Mouse (Mus musculus) embryonic fibroblast, embryonic 13.5 days (primary cell): ENCODE data around the gene 2310030G06Rik.
A peak's percentile ranks its signal among the peaks of the same experiment; 100 is the strongest.

ENCODE experiments used
- CTCF ChIP-seq: IDR thresholded peaks from 2 replicates; pipeline ENCODE4 v1.5.1; 2011; ENCODE audit warnings: mild to moderate bottlenecking, control low read depth, low read length, moderate library complexity, borderline replicate concordance; ENCODE audit not compliant: insufficient read depth
- POLR2A ChIP-seq: IDR thresholded peaks from 2 replicates; pipeline ENCODE4 v1.6.1; 2011; ENCODE audit warnings: low read depth, mild to moderate bottlenecking, control low read depth, low read length, moderate library complexity

DNA sequence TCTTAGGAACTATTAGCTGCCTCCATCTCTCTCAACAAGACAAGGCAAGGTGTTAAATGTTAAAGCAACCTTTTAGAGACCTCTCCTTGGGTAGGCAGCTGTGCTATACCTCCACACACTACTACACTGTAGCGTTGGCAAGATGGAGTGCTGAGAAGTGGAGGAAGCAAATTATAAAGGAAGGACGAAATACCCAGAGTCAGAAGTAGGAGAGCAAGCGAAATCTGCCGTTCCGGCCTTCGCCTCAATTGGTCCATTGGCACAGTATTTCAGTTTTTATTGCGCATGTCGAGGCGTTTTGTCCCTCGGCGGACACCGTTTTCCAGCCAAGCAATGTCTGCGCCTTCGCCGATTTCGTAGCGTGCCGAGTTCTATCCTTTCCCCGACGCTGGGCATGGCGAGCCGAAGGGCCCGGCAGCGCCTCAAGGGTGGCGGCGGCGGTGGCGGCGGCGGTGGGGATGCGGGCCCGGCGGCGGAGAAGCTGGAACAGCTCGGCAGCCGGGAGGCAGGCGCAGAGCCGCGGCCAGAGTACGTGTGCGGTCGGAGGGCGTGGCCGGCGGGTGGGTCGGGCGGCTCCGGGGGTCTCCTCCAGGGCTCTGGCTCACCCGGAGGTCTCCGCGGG, 28.8 kb upstream of the 2310030G06Rik start, which contains the start of the genes Alg9 and 1110032A03Rik:
- TF ChIP-seq POLR2A (peak; percentile 82), CTCF (no peak)
